Mouse (Mus musculus) embryonic facial prominence, embryonic 14.5 days (tissue): ENCODE results near the gene Ccne1. TPM values are rescaled to one million over a fixed set of nuclear protein-coding genes. Genes with fewer than 3 reads are reported as not detected.
"Not testable (repeated sequence)": the region's sequence is repeated elsewhere in the genome, so short reads cannot be mapped to it uniquely, and the experiment has no call there.

Source experiments
- ATAC-seq: fragments of 200-750 bp; cut with Nextera tagmentation; 2 replicates; pipeline ENCODE4 v1.8.0; 2017; ENCODE audit warnings: low read depth, moderate number of reproducible peaks, moderate TSS enrichment
- DNase-seq: peaks from one replicate; pipeline ENCODE4 v3.0.0-alpha.2; 2015; ENCODE audit warnings: low spot score
- H3K27ac ChIP-seq: fragments of 300-500 bp; sonication (generic); replicated peaks from 2 replicates; pipeline ENCODE4 v1.5.1; 2014; ENCODE audit warnings: low read depth, mild to moderate bottlenecking, low read length, moderate library complexity
- H3K27me3 ChIP-seq: fragments of 300-500 bp; sonication (generic); replicated peaks from 2 replicates; pipeline ENCODE4 v1.6.1; 2014; ENCODE audit warnings: low read length; ENCODE audit not compliant: control insufficient read depth, insufficient read depth
- H3K36me3 ChIP-seq: fragments of 300-500 bp; sonication (generic); 2 replicates; pipeline ENCODE4 v1.6.1; 2014; ENCODE audit warnings: low read length, mixed read lengths; ENCODE audit not compliant: control insufficient read depth, insufficient read depth
- H3K4me1 ChIP-seq: fragments of 300-500 bp; sonication (generic); 2 replicates; pipeline ENCODE4 v1.6.1; 2014; ENCODE audit warnings: antibody characterized with exemption, low read length; ENCODE audit not compliant: control insufficient read depth, insufficient read depth
- H3K4me2 ChIP-seq: fragments of 300-500 bp; sonication (generic); 2 replicates; pipeline ENCODE4 v1.6.1; 2014; ENCODE audit warnings: low read depth, mild to moderate bottlenecking, low read length, moderate library complexity, mixed read lengths
- H3K4me3 ChIP-seq: fragments of 300-500 bp; sonication (generic); 2 replicates; pipeline ENCODE4 v1.5.1; 2014; ENCODE audit warnings: low read depth, mild to moderate bottlenecking, low read length
- H3K9ac ChIP-seq: fragments of 300-500 bp; sonication (generic); 2 replicates; pipeline ENCODE4 v1.6.1; 2014; ENCODE audit warnings: low read depth, mild to moderate bottlenecking, low read length, moderate library complexity, mixed read lengths
- H3K9me3 ChIP-seq: fragments of 300-500 bp; sonication (generic); 2 replicates; pipeline ENCODE4 v1.6.1; 2016; ENCODE audit warnings: low read length; ENCODE audit not compliant: control insufficient read depth
- WGBS: fragments of 180-500 bp; shearing (Covaris S2); extraction: QIAGEN DNeasy Blood & Tissue Kit; methylation state at CpG from one replicate; pipeline ENCODE4 v1.1.7; 2014; 5-methylcytosine and 5-hydroxymethylcytosine counted together
- polyA plus RNA-seq: library from polyadenylated mRNA; unstranded; fragments of >200 nt; fragmentation: Nextera tagmentation; extraction: Ambion mirVana; gene quantifications from 2 replicates; pipeline ENCODE4 v1.2.1, GENCODE M21; 2014

Gene Ccne1
- polyA plus RNA-seq, 1 experiment from 2014 or later: 73.7 TPM

DNA sequence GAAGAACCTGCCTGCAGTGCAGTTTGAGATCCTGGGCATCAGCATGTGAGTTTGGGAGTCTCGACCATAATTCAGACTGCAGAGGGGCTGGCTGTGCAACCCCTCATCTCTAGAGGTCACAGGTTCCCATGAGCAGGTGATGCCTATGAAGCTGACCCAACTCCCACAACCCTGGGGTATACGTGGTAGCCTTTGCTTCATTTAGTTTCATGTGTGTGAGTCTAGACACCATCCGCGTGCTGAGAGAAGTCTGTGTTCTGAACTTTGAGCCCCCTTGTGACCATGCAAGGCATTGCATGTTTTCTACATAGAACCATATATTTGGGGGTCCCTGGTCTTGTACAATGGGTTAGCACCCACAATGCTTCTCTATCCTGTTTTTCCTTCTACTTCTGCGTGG lies 23.9 kb upstream of the Ccne1 start:
- Histone ChIP-seq H3K4me3 (no peak overlapping the region), H3K36me3 (no peaks in the 10 kb centered on the region), H3K9ac (no peak overlapping the region), H3K9me3 (no peaks in the 10 kb centered on the region), H3K4me2 (no peak overlapping the region), H3K27ac (no peak overlapping the region), H3K27me3 (no peaks in the 10 kb centered on the region), H3K4me1 (0 out of 2 replicates have a peak, but pooled peaks cover 3% of the 10 kb centered on the region)
- WGBS: 20% methylated on average over 4 of the region's 5 CpGs
- DNase-seq (peak; percentile 77), ATAC-seq (peak; percentile 37; the same call in 1 of the 2 replicates)

DNA sequence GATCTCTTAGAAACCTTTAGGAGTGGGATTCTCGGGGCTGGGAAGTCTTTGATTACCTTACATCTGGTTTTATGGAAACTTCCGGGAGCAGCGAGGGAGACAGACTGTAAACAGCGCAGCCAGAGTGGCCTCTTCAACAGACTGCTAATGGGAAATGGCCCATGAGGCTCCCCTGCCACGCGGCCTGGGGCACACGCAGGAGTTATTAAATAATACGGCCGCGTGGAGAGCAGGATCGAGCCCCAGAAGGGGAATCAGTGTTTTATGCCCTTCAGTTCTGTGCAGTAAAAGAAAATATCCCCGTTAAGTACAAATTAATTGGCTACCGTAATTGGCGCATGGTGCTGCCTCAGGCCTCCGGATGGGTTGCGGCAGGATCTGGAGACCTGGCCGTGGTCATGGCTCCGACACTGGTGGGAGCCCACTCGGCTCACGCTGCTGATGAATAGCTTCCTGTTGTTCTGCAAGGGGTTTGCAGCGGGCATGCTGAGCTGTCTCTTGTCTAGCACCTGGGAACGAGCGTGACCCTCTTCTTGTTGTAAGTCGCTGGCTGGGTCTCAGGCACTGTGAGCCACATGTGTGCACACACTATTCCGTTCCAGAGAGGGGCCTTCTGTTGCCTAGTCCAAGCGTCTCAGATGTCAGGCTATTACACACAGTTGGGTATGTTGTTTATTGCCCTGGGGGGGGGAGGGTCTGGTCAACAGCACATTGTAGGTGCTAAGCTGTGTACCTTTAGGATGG lies 22.8 kb upstream of the Ccne1 start:
- Histone ChIP-seq H3K9ac (no peak overlapping the region), H3K9me3 (no peaks in the 10 kb centered on the region), H3K4me1 (0 out of 2 replicates have a peak, but pooled peaks cover 3% of the 10 kb centered on the region), H3K27ac (no peak overlapping the region), H3K36me3 (no peaks in the 10 kb centered on the region), H3K4me3 (no peak overlapping the region), H3K27me3 (no peaks in the 10 kb centered on the region), H3K4me2 (no peak overlapping the region)
- DNase-seq: peak; percentile 33
- 53% methylated on average over 26 of the region's 26 CpGs for WGBS
- ATAC-seq: peak; percentile 13; the same call in 1 of the 2 replicates

DNA sequence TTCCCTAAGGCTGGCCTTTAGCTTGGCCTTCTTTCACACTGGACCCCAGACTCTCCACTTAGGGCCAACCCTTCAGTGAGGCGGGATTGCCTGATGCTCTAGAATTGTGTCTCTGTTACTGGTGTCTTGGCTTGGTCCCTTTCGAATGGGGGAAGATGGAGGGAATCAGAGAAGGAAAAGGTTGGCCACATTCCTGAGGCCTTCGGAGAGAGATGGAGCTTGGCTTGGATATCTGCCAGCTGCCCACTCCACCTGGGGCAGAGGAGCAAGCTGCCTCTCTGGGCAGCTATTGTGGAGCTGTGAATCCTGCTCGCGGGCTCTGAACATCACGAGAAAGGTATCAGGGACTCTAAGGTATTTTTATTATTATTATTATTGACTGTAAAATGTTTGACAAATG lies 22.2 kb upstream of the Ccne1 start:
- no peak overlapping the region for H3K4me3 ChIP-seq
- DNase-seq (no peak), ATAC-seq (no peak)
- no peaks in the 10 kb centered on the region for H3K36me3 ChIP-seq
- no peaks in the 10 kb centered on the region for H3K9me3 ChIP-seq
- no peak overlapping the region for H3K4me2 ChIP-seq
- H3K4me1 ChIP-seq: 0 out of 2 replicates have a peak, but pooled peaks cover 3% of the 10 kb centered on the region
- H3K27me3 ChIP-seq: no peaks in the 10 kb centered on the region
- no peak overlapping the region for H3K27ac ChIP-seq
- 78% methylated on average over 6 of the region's 6 CpGs for WGBS
- H3K9ac ChIP-seq: no peak overlapping the region

DNA sequence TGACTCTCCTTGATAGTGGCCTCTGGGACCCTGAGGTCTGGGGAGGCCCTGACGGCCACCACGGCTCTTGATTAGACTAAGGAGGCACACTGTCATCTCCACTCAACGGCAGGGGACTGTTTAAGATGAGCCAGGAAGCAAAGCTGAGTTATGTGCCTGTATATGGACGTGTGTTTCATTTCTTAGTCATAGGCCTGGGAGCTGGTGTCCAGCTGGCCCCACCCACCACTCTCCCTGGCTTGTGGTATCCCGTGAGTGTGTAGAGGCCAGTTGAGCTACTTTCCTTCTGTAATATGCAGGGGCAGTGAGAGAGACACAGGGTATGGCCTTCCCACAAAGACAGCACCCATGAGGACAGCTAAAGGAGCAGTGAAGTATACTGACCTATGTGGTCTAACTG lies 20.9 kb upstream of the Ccne1 start:
- not testable (repeated sequence) for DNase-seq, H3K27ac ChIP-seq, H3K27me3 ChIP-seq, H3K9ac ChIP-seq, ATAC-seq, H3K4me1 ChIP-seq, H3K4me3 ChIP-seq, H3K9me3 ChIP-seq, H3K36me3 ChIP-seq, H3K4me2 ChIP-seq
- 64% methylated on average over 5 of the region's 5 CpGs for WGBS

DNA sequence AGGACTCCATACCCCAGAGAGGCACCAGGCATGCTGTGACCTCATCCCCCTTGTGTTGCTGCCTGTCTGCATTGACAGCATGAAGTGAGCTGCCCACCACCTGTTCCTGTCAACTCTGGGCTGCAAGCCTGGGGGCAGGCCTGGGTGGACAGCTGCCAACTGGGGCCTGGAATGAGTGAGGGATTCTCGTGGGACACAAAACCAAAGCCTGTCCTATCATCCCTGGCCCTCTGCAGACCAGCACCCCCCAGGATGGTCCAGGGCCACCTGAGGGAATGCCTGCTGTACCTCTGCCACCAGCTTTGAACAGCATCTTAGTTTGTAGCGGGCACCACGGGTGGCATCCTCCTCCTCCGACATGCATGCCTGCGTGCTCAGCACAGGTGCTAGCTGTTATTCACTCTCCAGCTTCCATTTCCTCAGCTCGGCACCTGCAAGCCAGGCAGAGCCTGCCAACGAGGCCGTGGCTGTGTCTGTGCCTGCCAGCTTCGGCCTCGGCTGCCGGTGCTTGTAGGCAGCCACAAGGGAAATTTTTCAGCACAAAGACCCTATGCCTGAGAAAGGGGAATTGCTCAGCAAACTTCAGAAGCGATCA lies 18.3 kb upstream of the Ccne1 start:
- H3K4me2 ChIP-seq: no peak overlapping the region
- DNase-seq: peak; percentile 79
- no peaks in the 10 kb centered on the region for H3K9me3 ChIP-seq
- no peak overlapping the region for H3K4me3 ChIP-seq
- no peaks in the 10 kb centered on the region for H3K27me3 ChIP-seq
- no peaks in the 10 kb centered on the region for H3K36me3 ChIP-seq
- no peak overlapping the region for H3K9ac ChIP-seq
- H3K4me1 ChIP-seq: 0 out of 2 replicates have a peak, but pooled peaks cover 3% of the 10 kb centered on the region
- ATAC-seq: peak; percentile 84
- 57% methylated on average over 8 of the region's 12 CpGs for WGBS
- H3K27ac ChIP-seq: no peak overlapping the region; the same call in 1 of the 2 replicates

DNA sequence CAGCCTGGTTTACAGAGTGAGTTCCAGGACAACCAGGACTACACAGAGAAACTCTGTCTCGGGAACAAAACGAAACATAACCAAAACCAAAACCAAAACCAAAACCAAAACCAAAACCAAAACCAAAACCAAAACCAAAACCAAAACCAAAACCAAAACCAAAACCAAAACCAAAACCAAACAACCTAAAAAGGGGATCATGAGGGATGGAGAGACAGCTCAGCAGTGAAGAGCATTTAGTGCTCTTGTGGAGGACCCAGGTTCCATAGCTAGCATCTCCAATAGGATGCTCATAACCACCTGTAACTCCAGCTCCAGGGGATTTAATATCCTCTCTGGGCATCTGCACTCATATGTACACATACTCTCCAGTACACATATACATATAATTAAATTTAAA lies 16.8 kb upstream of the Ccne1 start:
- H3K27ac ChIP-seq, ATAC-seq, H3K27me3 ChIP-seq, DNase-seq, H3K9me3 ChIP-seq, H3K9ac ChIP-seq, H3K4me2 ChIP-seq, H3K4me1 ChIP-seq, H3K4me3 ChIP-seq, H3K36me3 ChIP-seq: not testable (repeated sequence)
- WGBS: 89% methylated on average over 2 of the region's 2 CpGs

DNA sequence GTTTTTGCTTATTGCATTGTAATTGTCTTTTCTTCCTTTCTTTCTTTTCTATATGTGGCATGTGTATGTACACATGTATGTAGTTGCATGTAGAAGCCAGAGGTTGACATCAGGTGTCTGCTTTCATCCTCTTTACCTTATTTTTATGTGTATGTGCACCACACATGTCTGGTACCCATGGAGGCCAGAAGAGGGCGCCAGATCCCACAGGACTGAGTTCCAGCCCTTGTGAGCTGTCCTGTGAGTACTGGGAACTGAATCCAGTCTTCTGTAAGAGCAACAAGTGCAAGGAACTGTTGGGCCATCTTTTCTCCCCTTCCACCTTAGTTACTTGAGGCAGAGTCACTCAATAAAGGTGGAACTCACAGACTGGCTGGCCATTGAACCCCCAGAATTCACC lies 11.3 kb upstream of the Ccne1 start:
- 8% methylated on average over 1 of the region's 1 CpGs for WGBS
- H3K4me1 ChIP-seq: no peaks in the 10 kb centered on the region
- H3K27me3 ChIP-seq: no peaks in the 10 kb centered on the region
- H3K9me3 ChIP-seq: no peaks in the 10 kb centered on the region
- no peak overlapping the region for H3K9ac ChIP-seq
- H3K4me3 ChIP-seq: no peak overlapping the region
- ATAC-seq: no peak
- H3K36me3 ChIP-seq: no peaks in the 10 kb centered on the region
- H3K27ac ChIP-seq: no peak overlapping the region
- H3K4me2 ChIP-seq: no peak overlapping the region
- no peak for DNase-seq

DNA sequence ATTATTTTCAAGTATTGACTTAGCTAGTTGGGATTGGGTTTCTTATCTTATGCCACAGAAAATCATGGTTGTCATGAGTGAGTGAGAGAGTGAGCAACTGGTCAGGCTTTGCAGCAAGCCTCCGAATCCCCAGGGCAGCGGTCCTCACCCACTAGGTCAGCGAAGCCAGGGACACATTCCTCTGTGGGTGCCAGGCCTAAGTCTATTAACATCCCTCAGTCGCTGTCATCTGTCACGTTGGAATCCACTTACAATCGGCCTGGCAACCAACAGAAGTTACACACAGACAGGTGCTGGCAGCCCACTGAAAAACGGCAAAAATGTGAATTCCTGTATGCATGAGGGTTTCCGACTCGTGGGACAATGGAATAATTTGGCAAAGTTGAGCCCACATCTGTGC lies 5.1 kb upstream of the Ccne1 start:
- no peak overlapping the region for H3K4me3 ChIP-seq
- H3K4me1 ChIP-seq: peaks cover 16% of the 10 kb centered on the region
- DNase-seq (peak; percentile 79), ATAC-seq (no peak; the same call in 1 of the 2 replicates)
- H3K9me3 ChIP-seq: no peaks in the 10 kb centered on the region
- no peak overlapping the region for H3K4me2 ChIP-seq
- peak overlapping the region; percentile 83 for H3K27ac ChIP-seq
- H3K9ac ChIP-seq: no peak overlapping the region
- H3K36me3 ChIP-seq: no peaks in the 10 kb centered on the region
- no peaks in the 10 kb centered on the region for H3K27me3 ChIP-seq
- WGBS: 79% methylated on average over 9 of the region's 9 CpGs
